Mouse (Mus musculus) macrophage (primary cell): Measurements from ENCODE around the gene Clec12b. TPM values are rescaled to one million over a fixed set of nuclear protein-coding genes. Genes with fewer than 3 reads are reported as not detected.

Source experiments
- H3K27ac ChIP-seq: fragments of 350-480 bp; formaldehyde crosslinking; 2 replicates; pipeline ENCODE4 v1.9.0; 2021
- H3K36me3 ChIP-seq: fragments of 350-480 bp; formaldehyde crosslinking; 2 replicates; pipeline ENCODE4 v1.9.0; 2021; ENCODE audit errors: inconsistent target
- H3K4me3 ChIP-seq: fragments of 350-480 bp; formaldehyde crosslinking; 2 replicates; pipeline ENCODE4 v1.9.0; 2021; ENCODE audit errors: inconsistent target
- H3K79me2 ChIP-seq: fragments of 350-480 bp; formaldehyde crosslinking; 2 replicates; pipeline ENCODE4 v1.9.0; 2021; ENCODE audit errors: inconsistent target
- WGBS: methylation state at CpG from one replicate; pipeline ENCODE4 v1.1.7; 2026; ENCODE audit warnings: inconsistent platforms; ENCODE audit not compliant: missing documents; 5-methylcytosine and 5-hydroxymethylcytosine counted together
- polyA plus RNA-seq: library from polyadenylated mRNA; stranded (reverse); fragments of 250-400 nt; gene quantifications from 3 replicates; pipeline ENCODE4 v1.2.4, GENCODE M21; 2018; ENCODE audit warnings: inconsistent platforms
- total RNA-seq, 78 experiments: library from RNA; depleted of rRNA; stranded (reverse); fragments of 250-400 nt; gene quantifications; 1 replicate in 9 of 78; 2 replicates in 24 of 78; 3 replicates in 43 of 78; 4 replicates in 2 of 78; pipeline ENCODE4 v1.2.4; 2018; ENCODE audit warnings: inconsistent platforms in 56 of 78

The Clec12b gene
- not detected for total RNA-seq (2018; cell fraction: chromatin; rRNA removed)
- under 1 TPM in 1 of 26 experiments, not detected in 25; 0.10 TPM for total RNA-seq (2018; cell fraction: cytosol; rRNA removed)
- not detected for total RNA-seq (2018; cell fraction: nucleus; rRNA removed)
- not detected in 3 replicates for polyA plus RNA-seq

DNA sequence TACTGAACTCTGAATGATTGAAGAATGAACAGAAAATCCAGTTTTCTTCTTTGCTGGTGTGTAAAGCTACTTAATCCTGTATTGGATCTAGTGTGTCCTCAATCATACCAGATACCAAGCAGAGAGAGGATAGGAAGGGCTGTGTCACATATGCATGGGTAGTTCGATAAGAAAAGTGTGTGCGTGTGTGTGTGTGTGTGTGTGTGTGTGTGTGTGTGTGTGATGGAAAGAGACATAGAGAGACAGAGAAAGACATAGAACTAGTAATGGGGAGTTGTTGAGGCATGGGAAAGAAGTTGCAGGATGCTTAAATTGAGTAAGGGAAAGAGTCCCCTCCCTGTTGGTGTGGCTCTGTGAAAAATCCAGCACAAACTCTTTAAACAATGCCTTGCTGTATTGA is at the start of gene Clec12b:
Gene Clec12b, minus strand, starts transcription at position 101 of the 400 bp plus-strand sequence.
- H3K27ac ChIP-seq = no peak within 1 kb of the TSS
- H3K36me3 ChIP-seq = no peaks in the 10 kb centered on the region
- H3K4me3 ChIP-seq = no peak within 1 kb of the TSS
- 95% methylated on average over 2 of the region's 2 CpGs for WGBS
- no peaks in the 10 kb centered on the region for H3K79me2 ChIP-seq

- no peaks in the 10 kb centered on the region for H3K79me2 ChIP-seq
- H3K4me3 ChIP-seq = 0 out of 2 replicates have a peak overlapping the region, but pooled peaks have one; percentile 1
- H3K36me3 ChIP-seq = no peaks in the 10 kb centered on the region
- peak overlapping the region; percentile 34 for H3K27ac ChIP-seq
- 0% methylated on average over 5 of the region's 5 CpGs for WGBS
Observed at GRCm38 (mm10) chr6:129434239-129434638, 48.6 kb upstream of the Clec12b start.

GRCm38 (mm10) chr6:129427281-129427680 is 41.6 kb upstream of the Clec12b start:
- WGBS = 36% methylated on average over 4 of the region's 4 CpGs
- Histone ChIP-seq H3K79me2 (no peaks in the 10 kb centered on the region), H3K27ac (no peak overlapping the region), H3K4me3 (no peak overlapping the region), H3K36me3 (no peaks in the 10 kb centered on the region)

DNA sequence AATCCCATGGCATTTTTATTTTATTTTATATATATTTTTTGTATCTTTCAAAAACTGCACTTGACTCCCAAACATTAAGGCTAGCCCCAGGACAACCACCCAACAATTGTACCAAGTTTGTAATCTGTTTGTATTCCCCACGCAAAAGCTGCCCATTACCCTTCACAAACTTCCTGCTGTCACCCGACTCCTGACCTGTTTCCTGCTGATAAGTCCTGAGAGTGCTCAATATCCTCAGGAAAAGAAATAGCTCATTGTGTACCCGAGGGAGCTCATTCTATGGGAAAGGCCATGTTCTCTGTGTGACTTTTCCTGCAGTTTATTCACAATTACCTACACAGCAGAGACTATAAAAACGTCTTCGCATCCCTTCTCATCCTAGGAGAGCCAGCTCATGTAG is 40.1 kb upstream of the Clec12b start:
- H3K27ac ChIP-seq = no peak overlapping the region
- no peak overlapping the region for H3K4me3 ChIP-seq
- 44% methylated on average over 5 of the region's 5 CpGs for WGBS
- H3K36me3 ChIP-seq = no peaks in the 10 kb centered on the region
- H3K79me2 ChIP-seq = no peaks in the 10 kb centered on the region

DNA sequence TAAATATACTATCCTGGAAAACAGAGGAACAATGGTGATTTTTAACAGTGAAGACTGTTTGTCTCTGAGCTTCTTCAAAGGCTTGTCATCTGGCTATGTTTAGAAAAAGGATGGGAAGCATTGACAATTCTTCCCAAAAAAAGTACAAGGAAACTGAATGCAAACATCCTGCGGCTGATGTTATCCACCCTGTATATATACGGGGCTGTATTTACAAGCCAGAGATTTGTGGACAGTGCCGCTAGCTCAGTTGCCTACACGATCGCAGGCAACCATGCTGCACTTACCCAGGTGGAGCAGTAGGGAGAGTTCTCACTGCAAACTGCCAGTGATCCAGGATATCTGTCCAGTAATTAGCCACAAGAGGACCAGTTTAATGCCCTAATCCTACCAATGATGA is 39.5 kb upstream of the Clec12b start:
- H3K27ac ChIP-seq = no peak overlapping the region

GRCm38 (mm10) chr6:129423734-129424072 is 38.0 kb upstream of the Clec12b start:
- 69% methylated on average over 1 of the region's 1 CpGs for WGBS
- no peaks in the 10 kb centered on the region for H3K79me2 ChIP-seq
- H3K4me3 ChIP-seq = no peak overlapping the region
- no peaks in the 10 kb centered on the region for H3K36me3 ChIP-seq
- H3K27ac ChIP-seq = no peak overlapping the region

More for the DNA sequence above, 39.5 kb upstream of the Clec12b start:
- no peaks in the 10 kb centered on the region for H3K36me3 ChIP-seq
- H3K79me2 ChIP-seq = no peaks in the 10 kb centered on the region
- WGBS = 75% methylated on average over 5 of the region's 5 CpGs
- no peak overlapping the region for H3K4me3 ChIP-seq

DNA sequence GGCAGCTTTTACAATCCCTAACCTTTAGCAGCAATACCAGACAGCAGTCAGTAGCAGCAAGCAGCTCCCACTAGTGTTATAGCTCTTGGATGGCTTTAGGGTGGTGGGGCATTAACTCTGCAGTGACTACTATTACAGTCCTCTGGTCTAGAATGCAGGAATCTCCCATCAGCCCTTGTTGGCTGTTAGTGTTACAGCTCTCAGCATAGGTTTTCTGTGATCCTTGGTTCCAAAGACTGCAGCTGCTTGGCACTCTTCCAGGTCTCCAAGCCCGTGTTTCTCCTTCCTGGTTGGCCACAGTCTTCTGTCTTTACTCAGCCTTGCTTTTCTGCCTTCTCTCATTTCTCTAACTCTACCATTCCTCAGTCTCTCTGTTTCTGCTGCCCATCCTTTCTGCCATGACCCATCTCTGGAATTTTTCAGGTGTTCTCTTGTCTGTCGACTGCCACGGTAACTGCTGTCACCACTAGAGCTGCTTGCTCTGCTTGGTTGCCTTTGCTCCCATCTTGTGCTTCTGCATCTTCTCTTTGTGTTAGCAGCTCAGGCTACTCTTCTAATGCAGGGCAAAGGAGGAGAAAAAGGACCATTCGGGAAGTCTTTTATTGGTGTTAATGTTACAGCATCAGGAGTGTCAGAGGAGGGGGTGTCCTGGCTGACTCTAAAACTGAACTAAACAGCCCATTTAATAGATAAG is 37.5 kb upstream of the Clec12b start:
- Histone ChIP-seq H3K4me3 (no peak overlapping the region), H3K27ac (no peak overlapping the region), H3K36me3 (no peaks in the 10 kb centered on the region), H3K79me2 (no peaks in the 10 kb centered on the region)
- WGBS = 81% methylated on average over 4 of the region's 4 CpGs

GRCm38 (mm10) chr6:129422311-129422710 is 36.6 kb upstream of the Clec12b start:
- Histone ChIP-seq H3K27ac (no peak overlapping the region), H3K36me3 (no peaks in the 10 kb centered on the region), H3K79me2 (no peaks in the 10 kb centered on the region), H3K4me3 (no peak overlapping the region)
- 92% methylated on average over 3 of the region's 3 CpGs for whole genome bisulfite sequencing

DNA sequence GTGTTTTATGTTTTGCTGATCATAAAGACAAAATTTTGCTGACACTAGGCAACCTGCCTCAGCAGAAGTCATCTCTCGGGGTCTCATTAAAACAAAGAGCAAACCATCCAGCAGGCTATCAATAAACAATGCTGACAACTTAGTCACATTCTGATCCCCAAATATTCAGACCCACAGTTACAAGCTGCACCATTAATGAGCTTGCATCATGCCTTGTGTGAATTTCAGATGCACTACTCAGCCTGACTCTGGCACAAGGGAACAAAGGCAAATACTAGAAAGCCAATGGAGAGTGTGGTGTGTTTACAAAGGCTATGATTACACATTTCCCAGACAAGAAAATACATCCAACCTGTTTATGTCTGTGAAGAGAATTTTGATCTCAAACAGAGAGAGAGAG is 28.5 kb upstream of the Clec12b start:
- Histone ChIP-seq H3K79me2 (no peaks in the 10 kb centered on the region), H3K27ac (no peak overlapping the region), H3K4me3 (no peak overlapping the region), H3K36me3 (no peaks in the 10 kb centered on the region)
- WGBS = 94% methylated on average over 1 of the region's 1 CpGs

GRCm38 (mm10) chr6:129408562-129408961 is 22.9 kb upstream of the Clec12b start, which contains the start of gene Clec9a:
Gene Clec9a, plus strand, starts transcription at chr6:129408862.
- WGBS = 86% methylated on average over 2 of the region's 2 CpGs
- no peak within 1 kb of the TSS for H3K4me3 ChIP-seq
- peak within 1 kb of the TSS; percentile 86 for H3K27ac ChIP-seq

DNA sequence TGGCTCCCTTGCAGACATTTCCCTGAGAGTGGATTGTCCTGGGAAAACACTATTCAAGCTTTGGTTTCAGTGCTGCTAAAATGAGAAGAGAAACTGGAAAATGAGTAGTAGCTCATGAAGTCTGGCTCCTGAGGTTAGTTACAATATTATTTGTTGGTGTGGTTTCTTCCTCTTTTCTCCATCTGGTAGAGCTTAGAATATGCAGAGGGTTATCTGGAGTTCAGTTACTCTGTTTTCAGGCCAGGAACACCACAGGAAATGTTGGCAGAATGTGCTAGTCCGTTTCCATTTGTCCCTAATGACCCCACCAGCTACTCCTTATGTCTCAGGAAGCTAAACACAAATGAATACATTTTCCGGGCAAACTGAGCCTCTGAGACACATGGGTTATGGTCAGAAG is 21.6 kb upstream of the Clec12b start:
- no peaks in the 10 kb centered on the region for H3K36me3 ChIP-seq
- H3K27ac ChIP-seq = peak overlapping the region; percentile 86
- 3% methylated on average over 2 of the region's 2 CpGs for WGBS
- H3K4me3 ChIP-seq = no peak overlapping the region
- no peaks in the 10 kb centered on the region for H3K79me2 ChIP-seq

More at GRCm38 (mm10) chr6:129408562-129408961, 22.9 kb upstream of the Clec12b start, which contains the start of gene Clec9a:
- no peaks in the 10 kb centered on the region for H3K79me2 ChIP-seq
- H3K36me3 ChIP-seq = no peaks in the 10 kb centered on the region

GRCm38 (mm10) chr6:129405999-129406398 is 20.3 kb upstream of the Clec12b start:
- Histone ChIP-seq H3K4me3 (no peak overlapping the region), H3K79me2 (no peaks in the 10 kb centered on the region), H3K27ac (peak overlapping the region; percentile 86), H3K36me3 (no peaks in the 10 kb centered on the region)

GRCm38 (mm10) chr6:129403391-129403790 is 17.7 kb upstream of the Clec12b start:
- Histone ChIP-seq H3K27ac (no peak overlapping the region), H3K79me2 (no peaks in the 10 kb centered on the region), H3K36me3 (no peaks in the 10 kb centered on the region), H3K4me3 (no peak overlapping the region)
- 79% methylated on average over 6 of the region's 6 CpGs for WGBS

DNA sequence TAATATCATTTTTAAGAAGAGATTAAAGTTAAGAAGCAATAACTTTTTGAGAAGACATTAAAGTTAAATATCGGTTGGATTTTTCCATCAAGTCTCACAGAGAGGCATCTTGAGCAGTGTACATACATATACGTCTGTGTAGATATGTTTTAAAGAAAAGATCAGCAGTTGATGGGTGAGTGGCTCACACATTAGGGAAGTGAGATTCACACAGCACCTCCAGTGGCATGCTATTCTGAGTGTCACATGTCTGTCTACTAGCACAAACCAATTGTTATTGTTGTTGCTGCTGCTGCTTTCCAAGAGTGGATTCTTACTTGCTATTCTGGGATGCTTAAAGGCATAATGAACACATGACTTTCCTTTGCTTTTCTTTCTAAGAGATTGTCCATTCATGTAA is 16.7 kb upstream of the Clec12b start:
- WGBS = 56% methylated on average over 2 of the region's 2 CpGs
- H3K4me3 ChIP-seq = no peak overlapping the region
- H3K79me2 ChIP-seq = no peaks in the 10 kb centered on the region
- no peak overlapping the region for H3K27ac ChIP-seq
- H3K36me3 ChIP-seq = no peaks in the 10 kb centered on the region

DNA sequence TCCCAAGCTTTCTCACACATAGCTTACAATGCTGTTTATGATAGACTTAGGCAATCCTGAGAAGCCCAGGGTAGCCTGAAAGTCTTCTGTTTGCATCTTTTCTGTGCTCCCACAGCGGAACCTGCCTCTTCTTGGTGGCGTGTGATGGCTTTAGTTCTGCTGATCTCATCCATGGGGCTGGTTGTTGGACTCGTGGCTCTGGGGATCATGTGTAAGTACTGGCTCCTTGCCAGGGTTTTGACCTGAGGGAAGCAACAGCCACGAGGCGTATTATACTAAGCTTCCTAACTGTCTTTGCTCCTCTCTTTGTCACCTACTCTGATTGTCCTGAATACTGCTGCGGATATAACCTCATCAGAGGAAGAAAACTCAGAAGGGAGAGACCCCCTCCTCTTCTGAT is 14.3 kb upstream of the Clec12b start:
- WGBS = 29% methylated on average over 6 of the region's 6 CpGs
- Histone ChIP-seq H3K27ac (peak overlapping the region; percentile 24), H3K79me2 (no peaks in the 10 kb centered on the region), H3K4me3 (no peak overlapping the region), H3K36me3 (no peaks in the 10 kb centered on the region)
